Mouse (Mus musculus): ENCODE measurements around the gene Tbk1.

GRCm38 (mm10) chr10:121520923-121521585, 65.5 kb downstream of the Tbk1 start:
- TF ChIP-seq CTCF (IDR thresholded peaks at IDR 0.05; ENCODE audit: borderline replicate concordance, insufficient read depth, low read length) (no peak), POLR2A (IDR thresholded peaks at IDR 0.05; ENCODE audit: low read depth, low read length) (no peak)

All from embryonic fibroblast, embryonic 13.5 days (primary cell).